Mouse (Mus musculus): ENCODE measurements around the gene Nr2e1.

Gene Nr2e1

DNA sequence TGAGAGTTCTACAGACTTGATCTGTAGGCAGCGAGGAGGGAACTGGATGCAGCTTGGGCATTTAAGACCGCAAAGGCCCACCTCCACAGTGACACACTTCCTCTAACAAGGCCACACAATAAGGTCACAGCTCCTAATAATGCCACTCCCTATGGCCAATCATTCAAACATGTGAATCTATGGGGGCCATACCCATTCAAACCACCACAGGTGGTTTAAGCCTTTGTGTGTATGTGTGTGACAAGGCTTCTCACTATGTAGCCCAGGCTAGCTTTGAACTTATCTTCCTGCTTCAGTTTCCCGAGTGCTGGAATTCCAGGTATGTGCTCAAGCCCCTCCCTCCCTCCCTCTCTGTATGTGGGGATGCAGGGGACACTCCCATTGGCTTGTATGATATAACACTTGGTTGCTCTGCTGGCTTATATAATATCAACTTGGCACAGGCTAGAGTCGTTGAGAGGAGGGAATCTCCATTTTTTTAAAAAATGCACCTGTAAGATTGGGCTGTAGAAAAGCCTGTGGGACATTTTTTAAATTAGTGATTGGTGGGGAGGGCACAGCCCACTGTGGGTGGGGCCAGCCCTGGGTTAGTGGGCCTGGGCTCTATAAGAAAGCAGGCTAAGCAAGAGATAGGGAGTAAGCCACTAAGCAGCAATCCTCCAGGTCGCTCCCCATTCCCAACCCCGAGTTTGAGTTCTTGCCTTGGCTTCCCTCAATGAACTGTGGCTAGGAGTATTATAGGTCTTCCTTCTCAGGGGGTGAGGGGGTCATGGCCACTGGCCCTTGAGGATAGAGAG lies 37.5 kb downstream of the Nr2e1 start:
- no peak for DNase-seq (ENCODE audit: low spot score)

DNA sequence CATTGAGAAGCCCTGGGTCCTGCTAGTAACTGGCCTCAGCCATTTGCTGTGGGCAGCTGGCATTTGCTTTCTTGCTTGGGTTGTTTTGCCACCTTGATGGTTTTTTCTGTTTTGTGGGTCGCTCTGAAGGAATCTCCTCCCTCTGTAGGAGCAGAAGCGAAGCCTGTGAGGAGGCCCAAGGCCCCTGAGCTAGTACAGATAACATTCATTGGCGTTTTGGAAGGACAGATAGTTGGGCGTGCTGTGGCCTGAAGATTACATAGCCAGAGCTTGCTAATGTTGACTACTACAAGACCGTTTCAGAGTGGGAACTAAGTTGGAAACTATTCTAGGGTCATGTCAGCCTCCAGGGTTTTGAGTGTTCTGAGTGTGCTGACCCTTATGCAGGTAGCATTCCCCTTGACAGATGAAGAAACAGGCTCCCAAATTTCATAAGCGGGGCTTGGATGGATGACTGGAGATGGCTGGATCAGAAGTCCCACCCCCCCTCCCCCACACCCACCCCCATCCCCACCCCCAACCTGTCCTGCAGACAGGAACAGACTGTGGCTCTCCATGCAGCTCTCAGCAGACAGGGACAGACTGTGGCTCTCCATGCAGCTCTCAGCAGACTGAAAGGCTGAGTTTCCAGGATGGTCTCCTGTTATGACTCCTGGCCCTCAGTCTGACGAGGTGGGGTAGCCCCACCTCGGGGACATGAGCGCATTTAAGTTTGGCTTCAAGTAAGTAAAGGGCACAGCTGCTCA lies 45.7 kb downstream of the Nr2e1 start:
- DNase-seq (ENCODE audit: low spot score), result peak; percentile 37

DNA sequence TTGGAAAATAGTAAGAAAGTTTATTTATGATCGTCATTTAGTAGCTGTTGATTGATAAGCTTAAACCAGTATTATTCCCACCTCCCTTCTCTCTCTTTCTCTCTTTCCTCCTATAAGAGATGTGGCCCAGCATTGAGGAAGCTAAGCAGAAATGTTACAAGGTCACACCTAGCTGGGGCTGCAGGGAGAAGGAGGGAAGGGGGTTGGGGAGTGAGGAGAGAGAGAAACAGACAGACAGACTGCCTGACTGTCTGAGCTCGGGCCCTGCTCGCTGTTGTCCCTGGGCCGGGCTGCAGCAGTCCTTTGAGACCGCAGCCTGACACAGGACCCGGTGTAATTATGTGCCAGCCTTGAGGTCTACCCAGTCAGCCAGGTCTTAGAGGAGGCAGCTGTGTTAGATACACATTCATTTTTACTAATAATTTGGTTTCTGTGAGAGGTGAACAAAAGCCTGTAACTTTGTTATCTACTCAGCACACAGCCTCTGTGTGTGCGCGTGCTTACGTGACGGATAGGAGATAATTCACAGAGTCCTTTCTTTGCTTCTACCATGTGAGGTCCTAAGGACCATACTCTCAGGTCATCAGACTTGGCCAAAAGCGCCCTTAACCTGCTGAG lies 49.5 kb downstream of the Nr2e1 start:
- DNase-seq (ENCODE audit: low spot score), result peak; percentile 18

DNA sequence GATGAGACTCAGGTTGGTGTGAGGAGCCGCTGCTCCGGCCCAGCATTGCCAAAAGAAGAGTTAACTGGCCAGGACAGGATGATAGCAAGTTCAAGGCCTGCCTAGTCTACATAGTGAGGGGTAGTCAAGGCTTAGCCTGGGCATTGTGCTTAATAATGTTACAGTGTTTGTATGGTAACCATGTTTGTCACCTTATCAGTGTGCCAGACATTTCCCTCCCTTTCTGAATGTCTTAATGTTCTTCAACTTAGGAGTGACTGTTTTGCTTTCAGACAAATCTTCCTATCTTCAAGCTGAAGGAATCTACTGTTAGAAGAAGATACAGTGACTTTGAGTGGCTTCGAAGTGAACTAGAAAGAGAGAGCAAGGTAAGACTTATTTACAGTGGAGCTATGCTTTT lies 57.8 kb downstream of the Nr2e1 start:
- DNase-seq (ENCODE audit: low spot score), result no peak

DNA sequence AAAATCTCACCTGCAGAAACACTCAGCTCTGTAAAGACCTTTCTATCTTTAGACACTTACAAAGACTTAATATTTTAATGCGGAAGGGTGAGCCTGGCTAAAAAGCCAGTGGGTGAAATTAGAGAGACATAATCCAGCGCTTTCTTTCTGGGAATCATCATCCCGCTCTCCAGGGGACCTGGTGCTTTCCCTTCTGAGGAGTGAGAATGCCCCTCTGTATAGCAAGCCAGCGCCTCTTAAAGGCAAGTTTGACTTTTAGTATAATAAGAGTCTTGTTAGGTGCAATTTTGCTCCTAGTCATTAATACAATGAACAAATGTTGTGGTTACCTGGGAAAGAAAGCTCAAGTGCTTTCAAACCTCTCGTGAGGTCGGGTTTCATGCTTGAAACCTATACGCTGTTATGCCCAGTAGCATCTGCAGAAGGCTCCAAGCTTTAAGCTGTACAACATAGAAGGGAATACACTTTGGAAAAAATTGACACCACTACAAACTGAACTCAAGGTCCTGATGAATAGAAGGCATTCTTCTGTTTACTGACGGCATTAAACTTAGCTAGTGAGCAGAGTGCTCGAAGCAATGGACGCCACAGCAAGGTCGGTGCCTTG lies 59.8 kb downstream of the Nr2e1 start:
- no peak for DNase-seq (ENCODE audit: low spot score)

DNA sequence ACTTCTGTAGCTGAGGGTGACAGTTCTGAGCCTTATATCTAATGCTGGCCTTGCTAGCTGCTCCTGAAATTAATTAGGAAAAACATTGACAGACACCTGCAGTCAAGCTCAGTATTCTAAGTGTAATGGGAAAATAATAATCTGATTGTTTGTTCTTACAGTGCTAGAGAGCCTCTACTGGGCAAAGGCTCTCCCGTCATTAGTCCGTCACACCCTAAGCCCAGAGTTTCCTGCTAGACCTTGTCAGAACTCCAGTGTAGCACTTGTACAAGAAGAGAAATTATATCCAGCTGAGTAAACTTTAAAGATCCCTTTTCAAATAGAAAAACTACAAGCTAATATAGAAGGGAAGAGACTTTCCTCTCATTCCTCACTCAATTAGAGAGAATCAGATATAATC lies 60.5 kb downstream of the Nr2e1 start:
- DNase-seq (ENCODE audit: low spot score), result no peak

DNA sequence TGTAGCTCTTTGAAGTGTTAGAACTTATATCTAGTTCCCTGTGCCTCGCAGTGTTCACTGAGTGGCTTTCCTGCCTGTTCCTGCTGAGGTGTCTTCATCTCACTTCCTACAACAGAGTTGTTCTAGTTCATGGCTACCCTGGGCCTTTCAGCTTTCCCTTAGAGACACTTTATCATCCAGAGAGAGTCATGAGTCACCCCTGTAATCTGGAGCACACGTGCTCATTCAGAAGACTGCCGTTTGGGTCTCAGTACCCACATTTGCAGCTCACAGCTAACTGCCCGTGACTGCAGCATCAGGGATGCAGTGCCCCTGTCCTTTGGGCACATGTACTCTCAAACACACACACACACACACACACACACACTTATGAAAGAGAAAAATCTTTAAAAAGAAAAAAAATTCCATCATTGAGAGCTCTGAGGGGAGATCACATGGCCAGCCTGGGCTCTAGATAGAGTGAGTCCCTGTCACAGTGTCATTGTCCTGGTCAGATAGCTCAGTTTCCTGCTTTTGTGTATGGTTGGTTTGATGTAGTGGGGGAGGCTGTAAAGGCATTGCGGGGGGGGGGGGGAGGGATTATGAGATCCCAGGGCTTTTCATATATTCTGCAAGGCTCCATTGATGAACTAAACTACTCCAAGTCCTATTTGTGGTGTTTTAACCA lies 62.0 kb downstream of the Nr2e1 start:
- no peak for DNase-seq (ENCODE audit: low spot score)

DNA sequence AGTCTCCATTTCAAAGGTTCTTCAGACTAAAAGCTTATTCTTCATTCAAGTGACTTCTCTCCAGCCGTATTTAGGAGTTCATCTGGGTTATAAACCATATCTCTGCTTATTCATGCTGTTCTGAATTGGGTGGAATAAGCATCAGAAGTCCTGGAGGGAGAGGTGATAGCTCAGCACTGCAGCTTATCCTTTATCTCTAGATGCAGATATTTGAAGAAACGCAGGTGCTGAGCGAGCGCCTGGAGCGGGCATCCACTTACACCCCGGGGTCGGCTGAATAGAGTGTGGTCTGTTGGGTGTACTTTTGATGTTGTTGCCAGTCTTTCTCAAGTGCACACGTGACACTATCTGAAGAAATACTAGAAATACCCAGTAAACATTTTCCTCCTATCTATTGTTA lies 65.1 kb downstream of the Nr2e1 start:
- DNase-seq (ENCODE audit: low spot score), result no peak

DNA sequence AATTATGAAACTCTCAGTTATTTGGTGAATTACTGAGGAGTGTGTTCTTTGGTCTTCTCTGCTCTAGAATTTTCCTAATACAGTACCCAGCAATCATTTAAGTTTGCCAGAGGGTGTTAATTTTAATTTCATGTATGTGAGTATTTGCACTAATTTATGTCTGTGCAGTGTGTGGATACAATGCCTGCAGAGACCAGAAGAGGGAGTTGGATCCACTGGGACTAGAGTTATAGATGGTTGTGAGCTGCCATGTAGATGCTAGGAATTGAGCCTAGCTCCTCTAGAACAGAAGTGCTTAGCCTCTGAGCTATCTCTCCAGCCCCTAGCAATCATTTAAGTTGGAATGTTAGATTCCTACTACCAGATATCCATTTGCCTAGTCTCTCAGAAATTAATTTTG lies 69.3 kb downstream of the Nr2e1 start:
- no peak for DNase-seq (ENCODE audit: low spot score)

Data from yolk sac, embryonic 10.5 days (tissue).